9 mouse cellular contexts compared by ENCODE assay signal in the genomic region with DNA sequence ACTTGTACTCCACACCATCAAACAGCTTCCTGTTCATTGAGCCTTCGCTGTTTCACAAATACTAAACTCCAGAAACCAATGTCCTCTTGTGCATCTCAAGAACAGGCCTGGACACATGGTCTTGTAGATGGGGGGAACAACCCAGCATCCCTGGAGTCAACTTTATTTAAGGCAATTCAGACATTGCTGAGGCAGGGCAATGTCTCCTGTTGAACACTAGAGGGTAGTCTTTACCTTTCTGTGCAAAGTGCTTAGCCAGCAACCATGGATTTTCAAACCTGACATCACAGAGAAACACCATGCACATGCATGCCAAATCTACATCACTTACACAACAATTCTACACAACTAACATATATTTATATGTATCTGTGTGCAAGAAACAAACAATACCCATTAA.
DNase-seq lines count a peak whose midpoint lies in the region; ATAC-seq and TF ChIP-seq lines count a peak whose summit lies in the region.
"Had no signal": no experiment of that assay in that cellular context is flagged by ENCODE, and none has a peak within 500 bp of the region (broad histone marks: within the 10 kb centered on the region; RNA-seq: fewer than 3 reads in every experiment).

No protein-coding gene starts in this region.

- H3K9ac ChIP-seq in hindbrain, embryonic 14.5 days = no peak overlapping the region
- H3K9ac ChIP-seq in neural tube, embryonic 13.5 days = no peak overlapping the region
- H3K9ac ChIP-seq: liver, embryonic 13.5 days had no signal

- ATAC-seq in G1E (ENCODE audit: extremely low read depth, insufficient number of reproducible peaks, low FRiP score, poor library complexity, severe bottlenecking) = no peak
- peak; percentile 84 for ATAC-seq in hindbrain, embryonic 14.5 days (ENCODE audit: low FRiP score)
- peak; percentile 72; the same call in 1 of the 2 replicates for ATAC-seq in neural tube, embryonic 13.5 days (ENCODE audit: low read depth)

- peaks cover 9% of the 10 kb centered on the region for H3K27me3 ChIP-seq in G1E (ENCODE audit: insufficient read depth, low read length)
- H3K27me3 ChIP-seq in hindbrain, embryonic 14.5 days (ENCODE audit: control insufficient read depth, insufficient read depth, low read length) = no peaks in the 10 kb centered on the region
- H3K27me3 ChIP-seq in neural tube, embryonic 13.5 days = no peaks in the 10 kb centered on the region

- 28% methylated on average over 1 of the region's 1 CpGs for whole genome bisulfite sequencing in hindbrain, embryonic 14.5 days
- WGBS in neural tube, embryonic 13.5 days = 25% methylated on average over 1 of the region's 1 CpGs

- peak; percentile 51 for DNase-seq in left cerebral cortex, adult 11 months (ENCODE audit: low spot score)
- no peak for DNase-seq in left cerebral cortex, adult 8-10 months (ENCODE audit: low spot score in 2 of 2)
- no peak for DNase-seq in G1E (ENCODE audit: low spot score)
- DNase-seq in cerebellum, postnatal 10 days = peak; percentile 51 to 70
- peak; percentile 80 for DNase-seq in hindbrain, embryonic 14.5 days (ENCODE audit: low spot score)
- DNase-seq in layer of hippocampus, postnatal 10 days (ENCODE audit: low spot score in 2 of 2) = peak; percentile 46 to 51
- no peak for DNase-seq in spleen, postnatal 10 days (ENCODE audit: low spot score in 2 of 2)
- DNase-seq: liver, embryonic 13.5 days had no signal

- H3K4me1 ChIP-seq in G1E (ENCODE audit: insufficient read depth, low read depth, low read length) = peaks cover 8% of the 10 kb centered on the region; the same call in 1 of the 2 replicates
- no peaks in the 10 kb centered on the region for H3K4me1 ChIP-seq in hindbrain, embryonic 14.5 days (replicated peaks; ENCODE audit: control insufficient read depth, insufficient read depth, low read length)
- H3K4me1 ChIP-seq in neural tube, embryonic 13.5 days (replicated peaks) = no peaks in the 10 kb centered on the region
- H3K4me1 ChIP-seq: liver, embryonic 13.5 days had no signal

- no peak overlapping the region for H3K4me2 ChIP-seq in hindbrain, embryonic 14.5 days (replicated peaks)
- H3K4me2 ChIP-seq in neural tube, embryonic 13.5 days = no peak overlapping the region
- H3K4me2 ChIP-seq: liver, embryonic 13.5 days had no signal

- H3K36me3 ChIP-seq in G1E (replicated peaks) = no peaks in the 10 kb centered on the region
- no peaks in the 10 kb centered on the region for H3K36me3 ChIP-seq in hindbrain, embryonic 14.5 days (replicated peaks; ENCODE audit: control insufficient read depth, insufficient read depth)
- H3K36me3 ChIP-seq in neural tube, embryonic 13.5 days = no peaks in the 10 kb centered on the region
- H3K36me3 ChIP-seq: liver, embryonic 13.5 days had no signal

- TF ChIP-seq CTCF in G1E (IDR thresholded peaks at IDR 0.05; ENCODE audit: low read depth, low read length) = peak; percentile 91

- H3K27ac ChIP-seq in hindbrain, embryonic 14.5 days = no peak overlapping the region
- H3K27ac ChIP-seq in neural tube, embryonic 13.5 days (replicated peaks) = no peak overlapping the region
- H3K27ac ChIP-seq: liver, embryonic 13.5 days had no signal

- no peak overlapping the region for H3K4me3 ChIP-seq in G1E (ENCODE audit: low read depth, low read length)
- H3K4me3 ChIP-seq in hindbrain, embryonic 14.5 days (replicated peaks; ENCODE audit: low read length) = no peak overlapping the region
- no peak overlapping the region for H3K4me3 ChIP-seq in neural tube, embryonic 13.5 days
- H3K4me3 ChIP-seq: liver, embryonic 13.5 days had no signal

- no peaks in the 10 kb centered on the region for H3K9me3 ChIP-seq in G1E (replicated peaks)
- H3K9me3 ChIP-seq in hindbrain, embryonic 14.5 days (ENCODE audit: control insufficient read depth, low read length) = no peaks in the 10 kb centered on the region
- H3K9me3 ChIP-seq in neural tube, embryonic 13.5 days = no peaks in the 10 kb centered on the region
- H3K9me3 ChIP-seq: liver, embryonic 13.5 days had no signal

Comparison
In these comparisons a context has a peak if more than half of its experiments do, and no peak if none do; other contexts are left out.
1. DNase-seq: peak in left cerebral cortex, adult 11 months (single experiment), cerebellum, postnatal 10 days (2 of 2), hindbrain, embryonic 14.5 days (single experiment) and layer of hippocampus, postnatal 10 days (2 of 2); none in left cerebral cortex, adult 8-10 months (0 of 2), G1E (single experiment) and spleen, postnatal 10 days (0 of 2).